Mouse (Mus musculus) E14TG2a.4 (cell line): ENCODE measurements around the gene Abca7.

Experiments
- CTCF ChIP-seq: conservative IDR thresholded peaks from 2 replicates; pipeline ENCODE4 v1.5.1; 2014; ENCODE audit warnings: low read length
- POU5F1 ChIP-seq: IDR thresholded peaks from 2 replicates; pipeline ENCODE4 v1.6.1; 2014; ENCODE audit warnings: low read length, borderline replicate concordance

DNA sequence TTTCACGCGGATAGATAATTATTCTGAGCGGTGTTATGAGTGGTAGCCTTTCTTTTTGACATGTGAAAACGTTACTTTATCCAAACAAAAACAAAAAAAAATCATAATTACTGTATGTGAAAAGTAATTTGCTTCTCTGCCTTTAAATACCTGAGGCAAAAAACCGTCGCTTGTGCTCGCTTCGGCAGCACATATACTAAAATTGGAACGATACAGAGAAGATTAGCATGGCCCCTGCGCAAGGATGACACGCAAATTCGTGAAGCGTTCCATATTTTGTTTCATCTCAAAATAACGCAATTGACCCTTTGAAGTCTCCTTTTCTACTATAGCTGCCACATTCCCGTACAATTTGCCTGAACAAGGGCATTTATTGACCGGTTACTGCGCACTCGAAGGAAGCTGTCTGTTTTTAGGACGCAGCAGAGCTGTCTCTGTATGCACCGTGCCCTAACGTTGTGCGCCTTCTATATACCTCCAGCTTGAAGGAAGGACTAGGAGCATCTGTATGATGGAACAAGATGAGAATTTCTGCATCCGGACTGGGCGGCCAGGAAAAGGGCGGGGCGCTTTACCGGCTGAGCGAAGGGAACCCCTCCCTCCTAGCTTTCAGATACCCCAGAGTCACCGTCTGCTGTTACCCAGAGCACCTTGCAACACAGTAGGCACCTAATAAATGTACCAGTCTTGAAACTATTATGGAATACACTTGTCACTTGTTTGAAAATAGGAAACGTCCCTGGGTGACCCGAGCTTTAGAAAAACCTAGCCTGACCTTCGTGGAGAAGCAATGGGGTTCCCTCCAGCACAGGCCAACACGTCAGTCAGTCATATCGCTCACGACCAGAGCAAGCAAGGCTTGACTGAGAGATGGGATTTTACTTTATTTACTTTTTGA lies 10.7 kb upstream of the Abca7 start:
- TF ChIP-seq CTCF (no peak), POU5F1 (no peak)
